Mouse (Mus musculus) spleen, adult 2 months (tissue): ENCODE measurements around the gene Rnf4. TPM values are rescaled to one million over a fixed set of nuclear protein-coding genes. Genes with fewer than 3 reads are reported as not detected.

ENCODE experiments used
- DNase-seq, 2 experiments: peaks; one replicate each; pipeline versions ENCODE4 v3.0.0 to v3.0.0-alpha.2; 2012 to 2021; ENCODE audit warnings: low spot score in 2 of 2, low read depth in 1 of 2
- H3K27ac ChIP-seq: fragments of 200-500 bp; 2 replicates; pipeline ENCODE4 v1.5.1; 2012; ENCODE audit warnings: low read length, inconsistent platforms; ENCODE audit not compliant: insufficient read depth
- H3K27me3 ChIP-seq: fragments of 200-500 bp; 2 replicates; pipeline ENCODE4 v1.6.1; 2012; ENCODE audit warnings: mild to moderate bottlenecking, moderate library complexity, low read length, inconsistent platforms; ENCODE audit not compliant: control insufficient read depth, insufficient read depth
- H3K36me3 ChIP-seq: fragments of 200-500 bp; 2 replicates; pipeline ENCODE4 v1.6.1; 2012; ENCODE audit warnings: mild to moderate bottlenecking, low read length, inconsistent platforms; ENCODE audit not compliant: control insufficient read depth, insufficient read depth
- H3K4me1 ChIP-seq: fragments of 200-500 bp; 2 replicates; pipeline ENCODE4 v1.6.1; 2011; ENCODE audit warnings: inconsistent platforms; ENCODE audit not compliant: control insufficient read depth, insufficient read depth, insufficient read length
- H3K4me3 ChIP-seq: fragments of 200-500 bp; 2 replicates; pipeline ENCODE4 v1.5.1; 2011; ENCODE audit warnings: mild to moderate bottlenecking, inconsistent platforms; ENCODE audit not compliant: insufficient read depth, insufficient read length; ENCODE audit errors: extremely low read depth
- CTCF ChIP-seq: fragments of 200-500 bp; IDR thresholded peaks from 2 replicates; pipeline ENCODE4 v1.5.1; 2011; ENCODE audit warnings: mild to moderate bottlenecking, inconsistent platforms; ENCODE audit not compliant: insufficient read depth, insufficient read length, insufficient replicate concordance; ENCODE audit errors: extremely low read depth
- POLR2A ChIP-seq: fragments of 200-500 bp; IDR thresholded peaks from 2 replicates; pipeline ENCODE4 v1.6.1; 2011; ENCODE audit warnings: low read depth, low read length, inconsistent platforms
- WGBS: fragments of 180-500 bp; shearing (Covaris S2); methylation state at CpG from one replicate; pipeline ENCODE4 v1.1.7; 2018; 5-methylcytosine and 5-hydroxymethylcytosine counted together
- polyA plus RNA-seq: library from polyadenylated mRNA; depleted of rRNA; stranded (reverse); fragments of >200 nt; gene quantifications from 2 replicates; pipeline ENCODE4 v1.2.3, GENCODE M21; 2012; rRNA removed

Rnf4 gene
- polyA plus RNA-seq, 1 experiment = 37.8 TPM

DNA sequence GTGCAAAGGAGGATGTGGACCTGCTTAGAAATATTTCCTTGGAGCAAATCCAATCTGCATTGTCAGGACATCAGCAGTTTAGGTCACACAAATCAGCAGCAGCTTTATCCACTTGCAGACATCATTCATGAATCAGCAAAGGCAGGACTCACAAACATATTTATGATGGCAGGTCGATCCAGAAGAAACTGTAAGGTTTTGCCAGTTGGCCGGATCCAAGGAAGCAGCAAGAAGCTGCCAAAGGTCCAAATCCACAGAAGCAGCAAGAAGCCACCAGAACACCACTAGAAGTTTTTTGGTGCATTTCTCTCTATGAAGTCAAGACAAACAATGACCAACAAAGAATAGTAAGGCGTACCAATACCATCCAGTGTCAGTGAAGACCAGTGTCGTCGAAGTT, 49.5 kb downstream of the Rnf4 start:
- no peaks in the 10 kb centered on the region for H3K27me3 ChIP-seq
- no peak for DNase-seq
- no peak overlapping the region for H3K27ac ChIP-seq
- H3K4me3 ChIP-seq = no peak overlapping the region
- TF ChIP-seq POLR2A = no peak
- no peak for TF ChIP-seq CTCF
- no peaks in the 10 kb centered on the region for H3K4me1 ChIP-seq
- WGBS = 97% methylated on average over 5 of the region's 5 CpGs
- no peaks in the 10 kb centered on the region for H3K36me3 ChIP-seq

DNA sequence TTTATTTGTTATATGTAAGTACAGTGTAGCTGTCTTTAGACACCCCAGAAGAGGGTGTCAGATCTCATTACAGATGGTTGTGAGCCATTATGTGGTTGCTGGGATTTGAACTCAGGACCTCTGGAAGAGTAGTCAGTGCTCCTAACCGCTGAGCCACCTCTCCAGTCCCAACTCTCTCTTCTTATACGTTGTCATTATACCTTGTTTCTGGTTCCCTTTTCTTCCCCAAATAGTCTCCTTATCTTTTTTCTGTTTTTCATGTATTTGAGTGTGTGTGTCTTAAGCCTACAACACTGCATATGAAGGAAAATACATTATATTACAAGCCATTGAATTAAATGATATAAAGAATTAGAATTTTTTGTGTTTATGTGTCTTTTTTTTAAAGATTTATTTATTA, 50.7 kb downstream of the Rnf4 start:
- Histone ChIP-seq H3K27ac (no peak overlapping the region), H3K4me3 (no peak overlapping the region), H3K4me1 (no peaks in the 10 kb centered on the region), H3K27me3 (no peaks in the 10 kb centered on the region), H3K36me3 (no peaks in the 10 kb centered on the region)
- TF ChIP-seq POLR2A = no peak
- no peak for DNase-seq
- 88% methylated on average over 2 of the region's 2 CpGs for WGBS

DNA sequence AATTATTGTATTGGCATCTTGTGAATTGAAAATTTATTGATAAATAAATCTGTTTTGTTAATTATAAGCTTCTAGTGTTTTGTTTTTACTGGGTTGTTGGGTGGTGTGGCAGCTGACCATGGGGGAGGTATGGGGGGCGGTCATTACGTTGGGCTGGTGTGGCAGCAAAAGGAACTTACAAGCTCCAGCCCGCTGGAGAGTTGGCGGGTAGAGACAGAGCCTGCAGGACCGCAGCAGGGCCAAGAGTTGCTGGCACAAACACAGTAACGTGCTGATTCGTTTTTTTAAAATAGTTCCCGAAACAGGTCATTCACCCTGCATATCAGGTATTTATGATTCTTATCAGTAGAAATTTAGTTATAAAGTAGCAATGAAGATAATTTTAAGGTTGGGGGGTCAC, 57.2 kb downstream of the Rnf4 start:
- Histone ChIP-seq H3K27me3 (no peaks in the 10 kb centered on the region), H3K4me1 (no peaks in the 10 kb centered on the region), H3K36me3 (no peaks in the 10 kb centered on the region), H3K27ac (no peak overlapping the region), H3K4me3 (no peak overlapping the region)
- TF ChIP-seq POLR2A (no peak), CTCF (no peak)
- 95% methylated on average over 8 of the region's 8 CpGs for WGBS
- no peak for DNase-seq

DNA sequence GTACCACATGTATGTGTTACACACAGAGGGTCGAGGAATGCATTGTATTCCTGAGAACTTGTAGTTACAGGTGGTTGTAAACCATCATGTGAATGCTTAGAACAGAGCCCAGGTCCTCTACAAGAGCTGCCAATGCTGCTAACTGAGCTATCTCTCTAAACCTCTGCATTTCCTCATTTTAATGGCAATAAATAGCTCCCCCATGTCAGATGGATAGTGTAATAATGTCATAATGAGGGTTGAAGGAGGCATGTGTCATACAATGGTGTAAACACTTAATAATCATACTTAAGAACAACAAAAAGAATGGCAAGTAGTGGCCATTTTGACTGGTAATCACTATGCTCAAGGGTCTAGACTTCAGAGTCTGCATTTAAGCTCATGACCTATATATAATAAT, 59.3 kb downstream of the Rnf4 start:
- WGBS = 93% methylated on average over 1 of the region's 1 CpGs
- no peaks in the 10 kb centered on the region for H3K4me1 ChIP-seq
- DNase-seq = no peak
- H3K4me3 ChIP-seq = no peak overlapping the region
- H3K36me3 ChIP-seq = no peaks in the 10 kb centered on the region
- TF ChIP-seq CTCF (no peak), POLR2A (no peak)
- H3K27me3 ChIP-seq = no peaks in the 10 kb centered on the region
- H3K27ac ChIP-seq = no peak overlapping the region

DNA sequence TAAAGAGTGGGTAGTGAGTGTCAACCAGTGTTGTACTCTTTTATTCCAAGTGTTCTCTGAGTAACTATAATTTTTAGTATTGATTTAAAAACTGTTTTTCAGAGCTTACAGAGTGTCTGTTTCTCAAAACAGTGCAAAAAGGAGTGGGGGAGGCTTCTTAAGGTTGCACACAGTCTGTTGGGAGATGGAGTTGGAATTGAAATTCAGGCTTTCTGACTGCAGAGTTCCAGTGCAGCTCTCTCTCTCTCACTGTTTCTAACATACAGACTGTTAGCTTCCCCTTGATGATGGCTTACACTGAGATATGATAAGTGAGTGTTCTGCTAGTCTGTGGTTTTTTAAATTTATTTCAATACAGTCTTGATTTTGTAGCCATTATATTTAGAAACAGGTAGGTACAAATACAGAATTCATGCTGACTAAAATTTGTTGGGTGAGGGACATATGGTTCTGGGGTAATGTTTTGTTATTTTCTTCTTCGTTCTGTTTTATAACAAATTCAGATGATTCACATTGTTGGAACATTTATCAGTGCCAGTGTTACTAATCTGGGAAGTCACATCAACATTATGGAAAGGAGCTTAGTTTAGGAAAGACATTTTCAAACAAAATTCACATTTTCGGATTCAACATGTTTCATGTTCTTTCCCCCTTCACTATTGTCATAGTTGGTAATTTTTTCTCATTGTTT, 59.9 kb downstream of the Rnf4 start:
- Histone ChIP-seq H3K4me3 (no peak overlapping the region), H3K36me3 (no peaks in the 10 kb centered on the region), H3K27ac (no peak overlapping the region), H3K27me3 (no peaks in the 10 kb centered on the region), H3K4me1 (no peaks in the 10 kb centered on the region)
- no peak for DNase-seq
- TF ChIP-seq POLR2A = no peak
- TF ChIP-seq CTCF = no peak
- WGBS = 92% methylated on average over 2 of the region's 2 CpGs

DNA sequence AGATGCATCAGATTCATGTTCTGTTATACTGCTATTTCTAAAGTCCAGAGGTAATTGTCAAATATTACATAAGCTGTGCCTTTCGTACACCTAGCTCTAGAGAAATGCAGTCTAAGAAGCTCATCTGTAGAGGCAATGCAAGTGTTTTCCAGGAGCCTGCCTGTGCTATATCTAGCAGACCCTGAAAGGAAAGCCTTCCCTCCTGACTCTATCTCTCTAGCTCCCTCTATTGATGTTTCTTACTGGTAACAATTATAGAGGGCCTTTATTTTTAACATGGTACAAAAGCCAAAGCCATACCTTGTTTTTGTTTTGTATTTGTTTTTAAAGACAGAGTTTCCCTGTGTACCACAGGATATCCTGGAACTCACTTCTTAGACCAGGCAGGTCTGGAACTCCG, 61.8 kb downstream of the Rnf4 start:
- DNase-seq = no peak
- 95% methylated on average over 2 of the region's 2 CpGs for WGBS
- Histone ChIP-seq H3K27ac (no peak overlapping the region), H3K36me3 (no peaks in the 10 kb centered on the region), H3K27me3 (no peaks in the 10 kb centered on the region), H3K4me1 (no peaks in the 10 kb centered on the region), H3K4me3 (no peak overlapping the region)
- TF ChIP-seq CTCF (no peak), POLR2A (no peak)

DNA sequence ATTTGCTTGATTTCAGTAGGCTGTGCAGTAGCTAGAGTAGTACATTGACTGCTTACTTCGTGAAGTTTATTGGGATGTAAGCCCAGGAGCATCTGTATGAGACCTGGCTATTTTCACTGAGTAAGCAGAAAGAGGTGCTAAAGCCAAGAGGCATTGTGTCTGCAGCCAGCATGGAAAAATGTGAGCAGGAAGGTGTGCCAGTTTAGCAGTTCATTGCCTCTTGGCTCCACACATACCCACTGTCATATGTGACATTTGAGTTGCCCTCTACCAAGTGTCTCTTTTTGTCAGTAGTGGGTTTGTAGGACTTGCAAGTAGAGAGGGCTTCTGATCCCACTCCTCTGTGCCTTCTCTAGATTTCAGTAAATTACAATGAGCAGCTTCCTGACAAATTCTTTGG, 62.2 kb downstream of the Rnf4 start:
- no peaks in the 10 kb centered on the region for H3K27me3 ChIP-seq
- no peak overlapping the region for H3K27ac ChIP-seq
- 76% methylated on average over 1 of the region's 1 CpGs for WGBS
- H3K36me3 ChIP-seq = no peaks in the 10 kb centered on the region
- DNase-seq = no peak
- no peak overlapping the region for H3K4me3 ChIP-seq
- no peaks in the 10 kb centered on the region for H3K4me1 ChIP-seq
- TF ChIP-seq CTCF = no peak
- TF ChIP-seq POLR2A = no peak

Other genes starting within 250 kb of the Rnf4 start
- gene Poln, start 166.8 kb upstream of the Rnf4 start, polyA plus RNA-seq = 0.15 and 0.29 TPM in 2 replicates
- gene Haus3, start 166.8 kb upstream of the Rnf4 start, polyA plus RNA-seq = 0.55 and 0.70 TPM in 2 replicates
- 147 and 188 TPM in 2 replicates for gene Mxd4, start 148.6 kb upstream of the Rnf4 start, polyA plus RNA-seq
- gene Zfyve28, start 47.8 kb upstream of the Rnf4 start, polyA plus RNA-seq = 3.8 and 7.5 TPM in 2 replicates
- 0.04 TPM in 2 replicates for gene Cfap99, start 47.7 kb upstream of the Rnf4 start, polyA plus RNA-seq
- gene Fam193a, start 33.6 kb downstream of the Rnf4 start, polyA plus RNA-seq = 28.0 and 37.6 TPM in 2 replicates
- 23.3 and 27.4 TPM in 2 replicates for gene Tnip2, start 177.7 kb downstream of the Rnf4 start, polyA plus RNA-seq
- 50.7 and 51.3 TPM in 2 replicates for gene Sh3bp2, start 189.5 kb downstream of the Rnf4 start, polyA plus RNA-seq
- gene Add1, start 237.4 kb downstream of the Rnf4 start, polyA plus RNA-seq = 152 and 170 TPM in 2 replicates